Mouse (Mus musculus) spleen, postnatal 0 days (tissue): ENCODE measurements around the gene Dtwd1. TPM values are rescaled to one million over a fixed set of nuclear protein-coding genes. Genes with fewer than 3 reads are reported as not detected.

Source experiments
- polyA plus RNA-seq: library from polyadenylated mRNA; unstranded; fragments of >200 nt; fragmentation: Nextera tagmentation; extraction: Ambion mirVana; gene quantifications from 2 replicates; pipeline ENCODE4 v1.2.1, GENCODE M21; 2015

Dtwd1 gene
- polyA plus RNA-seq = 31.1 and 32.8 TPM in 2 replicates

GRCm38 (mm10) chr2:126151855-126152571 lies at the start of gene Dtwd1, which contains the start of gene Fam227b:
TSS of gene Dtwd1 (plus strand) at chr2:126152141.
TSS of gene Fam227b (minus strand) at chr2:126152004.

DNA sequence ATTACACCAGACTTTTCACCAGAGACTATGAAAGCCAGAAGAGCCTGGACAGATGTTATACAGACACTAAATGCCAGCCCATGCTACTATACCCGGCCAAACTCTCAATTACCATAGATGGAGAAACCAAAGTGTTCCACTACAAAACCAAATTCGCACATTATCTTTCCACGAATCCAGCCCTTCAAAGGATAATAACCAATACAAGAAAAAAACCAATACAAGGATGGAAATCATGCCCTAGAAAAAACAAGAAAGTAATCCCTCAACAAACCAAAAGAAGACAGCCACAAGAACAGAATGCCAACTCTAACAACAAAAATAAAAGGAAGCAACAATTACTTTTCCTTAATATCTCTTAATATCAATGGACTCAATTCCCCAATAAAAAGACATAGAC lies 62.9 kb downstream of the Dtwd1 start, which contains the start of gene Gm17555:
Gene Gm17555 (plus strand): TSS at position 301 of the 400 bp plus-strand sequence.

Other genes with a start within 250 kb of the Dtwd1 start
- 0.42 and 0.65 TPM in 2 replicates for gene Fgf7, start 117.5 kb upstream of the Dtwd1 start, polyA plus RNA-seq
- not detected in 2 replicates for gene Fam227b, start 137 bp upstream of the Dtwd1 start, polyA plus RNA-seq
- not detected in 2 replicates for gene Gm17555, start 63.0 kb downstream of the Dtwd1 start, polyA plus RNA-seq